Mouse (Mus musculus): Measurements from ENCODE around the gene Hsf5.

GRCm38 (mm10) chr11:87677756-87678155 is 60.8 kb downstream of the Hsf5 start:
- TF ChIP-seq CTCF (IDR thresholded peaks at IDR 0.05; ENCODE audit: borderline replicate concordance, control insufficient read depth, extremely low read depth, insufficient read depth, low read length, poor library complexity) (no peak), POLR2A (IDR thresholded peaks at IDR 0.05; ENCODE audit: control insufficient read depth, extremely low read depth, insufficient read depth, low read length, poor library complexity) (no peak)

Data from thymus, adult 2 months (tissue).